Mouse (Mus musculus) midbrain, postnatal 0 days (tissue): ENCODE results near the gene Sncb. TPM values are rescaled to one million over a fixed set of nuclear protein-coding genes. Genes with fewer than 3 reads are reported as not detected.
A peak's percentile ranks its signal among the peaks of the same experiment; 100 is the strongest.
"Not testable (repeated sequence)": the region's sequence is repeated elsewhere in the genome, so short reads cannot be mapped to it uniquely, and the experiment has no call there.

Experiments used
- ATAC-seq: fragments of 200-750 bp; cut with Nextera tagmentation; 2 replicates; pipeline ENCODE4 v1.8.0; 2017; ENCODE audit warnings: moderate number of reproducible peaks, mild to moderate bottlenecking, moderate TSS enrichment, moderate library complexity; ENCODE audit not compliant: low FRiP score
- DNase-seq: peaks from one replicate; pipeline ENCODE4 v3.0.0-alpha.2; 2015; ENCODE audit warnings: low spot score
- H3K27ac ChIP-seq: fragments of 300-500 bp; sonication (generic); 2 replicates; pipeline ENCODE4 v1.5.1; 2014; ENCODE audit warnings: low read depth, mild to moderate bottlenecking, low read length, mixed read lengths
- H3K27me3 ChIP-seq: fragments of 300-500 bp; sonication (generic); 2 replicates; pipeline ENCODE4 v1.6.1; 2014; ENCODE audit warnings: low read length, control low read depth, mixed read lengths; ENCODE audit not compliant: insufficient read depth
- H3K36me3 ChIP-seq: fragments of 300-500 bp; sonication (generic); 2 replicates; pipeline ENCODE4 v1.6.1; 2014; ENCODE audit warnings: low read length, control low read depth, mixed read lengths; ENCODE audit not compliant: insufficient read depth
- H3K4me1 ChIP-seq: fragments of 300-500 bp; sonication (generic); 2 replicates; pipeline ENCODE4 v1.6.1; 2014; ENCODE audit warnings: mild to moderate bottlenecking, control low read depth, antibody characterized with exemption, low read length, mixed read lengths; ENCODE audit not compliant: insufficient read depth
- H3K4me2 ChIP-seq: fragments of 300-500 bp; sonication (generic); 2 replicates; pipeline ENCODE4 v1.6.1; 2014; ENCODE audit warnings: low read depth, mild to moderate bottlenecking, low read length, mixed read lengths; ENCODE audit not compliant: poor library complexity, severe bottlenecking
- H3K4me3 ChIP-seq: fragments of 300-500 bp; sonication (generic); 2 replicates; pipeline ENCODE4 v1.5.1; 2014; ENCODE audit warnings: low read depth, mild to moderate bottlenecking, low read length, moderate library complexity
- H3K9ac ChIP-seq: fragments of 300-500 bp; sonication (generic); replicated peaks from 2 replicates; pipeline ENCODE4 v1.6.1; 2014; ENCODE audit warnings: mild to moderate bottlenecking, low read length, moderate library complexity, mixed read lengths; ENCODE audit not compliant: poor library complexity, severe bottlenecking
- H3K9me3 ChIP-seq: fragments of 300-500 bp; sonication (generic); 2 replicates; pipeline ENCODE4 v1.6.1; 2016; ENCODE audit warnings: low read length, control low read depth
- CTCF ChIP-seq: IDR thresholded peaks from 2 replicates; pipeline ENCODE4 v1.5.1; 2016; ENCODE audit warnings: antibody characterized with exemption, mild to moderate bottlenecking
- WGBS: fragments of 180-500 bp; shearing (Covaris S2); extraction: QIAGEN DNeasy Blood & Tissue Kit; methylation state at CpG from one replicate; pipeline ENCODE4 v1.1.7; 2014; 5-methylcytosine and 5-hydroxymethylcytosine counted together
- polyA plus RNA-seq: library from polyadenylated mRNA; unstranded; fragments of >200 nt; fragmentation: Nextera tagmentation; extraction: Ambion mirVana; gene quantifications from 2 replicates; pipeline ENCODE4 v1.2.1, GENCODE M21; 2015
- total RNA-seq: library from RNA; depleted of rRNA; stranded (reverse); fragments of >200 nt; gene quantifications from 2 replicates; pipeline ENCODE4 v1.2.3, GENCODE M21; 2014

Sncb gene
- total and polyA plus RNA-seq, 2 experiments from 2014 or later, result 90.6 to 213 TPM

DNA sequence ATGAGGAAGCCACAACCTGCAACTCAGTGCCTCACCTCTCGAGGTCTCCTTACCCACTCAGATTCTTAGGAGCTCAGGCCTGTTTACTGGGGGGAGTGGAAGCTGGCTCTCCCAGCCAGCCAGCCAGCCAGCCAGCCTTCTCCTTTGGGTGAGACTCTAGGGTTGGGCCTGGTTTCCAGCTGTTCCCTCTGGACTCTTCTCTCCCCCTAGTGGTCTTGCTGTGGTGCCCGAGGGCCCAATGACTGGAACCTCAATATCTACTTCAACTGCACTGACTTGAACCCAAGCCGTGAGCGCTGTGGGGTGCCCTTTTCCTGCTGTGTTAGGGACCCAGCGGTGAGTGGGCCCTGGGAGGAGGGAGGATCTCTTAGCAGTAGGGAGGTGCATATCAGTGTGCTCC lies 28.4 kb upstream of the Sncb start:
- DNase-seq (no peak), ATAC-seq (no peak)
- Histone ChIP-seq H3K9ac (no peak overlapping the region), H3K27ac (no peak overlapping the region), H3K9me3 (no peaks in the 10 kb centered on the region), H3K36me3 (no peaks in the 10 kb centered on the region; the same call in 1 of the 2 replicates), H3K4me3 (no peak overlapping the region), H3K27me3 (no peaks in the 10 kb centered on the region), H3K4me2 (no peak overlapping the region), H3K4me1 (peaks cover 4% of the 10 kb centered on the region; the same call in 1 of the 2 replicates)
- TF ChIP-seq CTCF, result peak; percentile 28; the same call in 1 of the 2 replicates
- 57% methylated on average over 5 of the region's 5 CpGs for WGBS

DNA sequence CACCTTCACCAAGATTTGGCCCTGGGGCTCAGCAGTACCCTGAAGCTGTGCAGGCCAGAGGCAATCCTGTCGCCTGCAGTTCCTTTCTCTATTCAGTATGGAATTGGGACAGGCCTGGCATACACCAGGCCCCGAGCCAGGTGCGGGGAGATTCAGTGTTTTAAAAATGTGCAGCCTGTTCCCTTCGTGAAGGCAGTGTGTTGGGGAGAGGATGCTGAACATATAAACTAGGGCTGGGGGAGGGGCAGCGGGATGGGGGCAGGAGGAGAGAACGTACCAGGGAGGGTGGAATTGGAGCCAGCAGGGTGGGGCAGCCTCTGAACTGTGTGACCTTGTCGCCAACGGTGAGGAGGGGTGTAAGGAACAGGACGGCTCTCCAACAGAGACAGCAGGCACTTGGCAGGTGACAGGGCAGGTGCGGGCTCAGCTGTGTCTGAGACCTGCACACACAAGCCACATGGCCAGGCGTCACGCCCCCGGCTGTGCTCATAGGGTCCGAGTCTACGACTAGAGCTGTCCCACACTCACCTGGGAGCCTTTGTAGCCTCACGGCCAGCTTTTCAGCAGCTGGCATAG lies 27.7 kb upstream of the Sncb start:
- Histone ChIP-seq H3K27me3 (no peaks in the 10 kb centered on the region), H3K27ac (no peak overlapping the region), H3K4me1 (peaks cover 4% of the 10 kb centered on the region; the same call in 1 of the 2 replicates), H3K9me3 (no peaks in the 10 kb centered on the region), H3K36me3 (no peaks in the 10 kb centered on the region; the same call in 1 of the 2 replicates), H3K4me2 (no peak overlapping the region), H3K4me3 (no peak overlapping the region), H3K9ac (no peak overlapping the region)
- ATAC-seq (no peak), DNase-seq (no peak)
- WGBS, result 82% methylated on average over 16 of the region's 16 CpGs
- no peak for TF ChIP-seq CTCF

DNA sequence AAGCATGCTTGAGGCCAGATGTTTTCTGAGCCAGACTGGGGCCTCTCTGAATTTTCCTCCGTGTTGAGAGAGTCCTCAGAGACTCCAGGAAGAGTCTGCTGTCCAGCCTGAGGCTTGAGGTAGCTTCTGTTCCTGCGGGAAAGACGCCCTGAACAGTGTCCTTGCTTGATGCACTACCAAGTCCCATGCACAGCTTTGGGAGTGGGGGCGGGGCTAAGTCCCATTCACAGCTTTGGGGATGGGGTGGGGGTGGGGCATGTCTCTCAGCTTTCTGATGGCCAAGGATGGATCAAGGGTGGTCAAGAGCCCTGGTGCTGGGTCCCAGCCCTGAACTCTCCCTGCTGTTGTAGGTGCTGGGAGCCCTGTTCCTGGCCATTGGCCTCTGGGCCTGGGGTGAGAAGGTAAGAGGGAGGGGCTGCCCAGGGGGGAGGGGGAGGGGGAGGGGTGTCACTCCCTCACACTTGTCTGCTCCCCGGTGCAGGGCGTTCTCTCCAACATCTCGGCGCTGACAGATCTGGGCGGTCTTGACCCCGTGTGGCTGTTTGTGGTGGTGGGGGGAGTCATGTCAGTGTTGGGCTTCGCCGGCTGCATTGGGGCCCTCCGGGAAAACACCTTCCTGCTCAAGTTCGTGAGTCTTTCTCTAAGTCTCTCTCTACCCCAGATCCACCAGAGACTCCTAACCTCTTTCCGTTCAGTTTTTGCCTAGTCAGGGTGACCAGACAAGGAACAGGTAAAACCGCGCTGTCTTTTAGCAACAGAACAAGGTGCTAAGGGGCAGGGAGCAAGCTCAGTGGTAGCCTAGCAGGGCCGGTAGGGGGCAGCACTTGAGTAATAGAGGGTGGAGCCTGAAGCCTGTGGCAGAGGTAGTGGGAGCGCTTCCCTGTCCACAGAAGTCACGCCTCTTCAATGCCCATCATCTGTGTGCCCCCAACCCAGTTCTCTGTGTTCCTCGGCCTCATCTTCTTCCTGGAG lies 26.1 kb upstream of the Sncb start:
- no peak for ATAC-seq
- Histone ChIP-seq H3K27me3 (no peaks in the 10 kb centered on the region), H3K4me2 (no peak overlapping the region), H3K27ac (no peak overlapping the region), H3K9ac (no peak overlapping the region), H3K9me3 (no peaks in the 10 kb centered on the region), H3K36me3 (no peaks in the 10 kb centered on the region; the same call in 1 of the 2 replicates), H3K4me1 (peaks cover 4% of the 10 kb centered on the region; the same call in 1 of the 2 replicates), H3K4me3 (no peak overlapping the region)
- 23% methylated on average over 21 of the region's 21 CpGs for WGBS
- no peak for DNase-seq
- TF ChIP-seq CTCF, result peak; percentile 43

DNA sequence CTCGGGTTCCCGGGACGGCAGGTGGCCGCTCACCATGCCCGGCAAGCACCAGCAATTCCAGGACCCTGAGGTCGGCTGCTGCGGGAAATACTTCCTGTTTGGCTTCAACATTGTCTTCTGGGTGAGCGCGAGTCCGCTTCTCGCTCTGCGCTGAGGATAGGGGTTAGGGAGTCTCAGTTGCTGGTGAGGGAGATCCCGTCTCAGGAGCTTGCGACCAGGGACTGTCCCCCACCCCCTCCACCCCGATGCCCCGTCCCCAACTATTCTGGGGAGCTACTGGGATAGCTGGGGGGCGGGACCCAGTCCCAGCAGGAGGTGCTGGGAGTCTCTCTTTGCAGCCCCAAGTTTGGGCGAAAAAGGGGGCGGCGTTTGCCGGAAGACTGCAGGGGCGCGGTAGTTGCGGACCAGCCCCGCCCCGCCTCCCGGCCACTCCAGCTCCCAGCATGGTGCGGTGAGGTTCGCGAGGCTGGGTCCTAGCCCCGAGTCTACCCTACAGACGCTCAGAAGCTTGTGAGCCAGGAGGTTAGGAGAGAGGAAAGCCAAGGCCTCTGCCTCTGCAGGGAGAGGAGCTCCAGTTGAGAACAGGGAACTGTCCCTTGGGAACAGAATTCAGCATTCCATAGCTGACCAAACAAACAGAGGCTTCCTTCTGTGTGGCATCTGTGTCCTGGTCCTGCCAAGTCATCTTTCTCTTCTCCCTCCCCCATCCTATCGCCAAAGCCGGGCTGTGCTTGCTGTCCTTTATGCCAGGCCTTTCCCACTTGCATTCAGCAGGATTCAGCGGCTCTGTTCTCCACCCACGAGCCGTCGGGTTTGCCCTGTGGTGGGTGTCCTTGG lies 23.4 kb upstream of the Sncb start:
- peaks cover 4% of the 10 kb centered on the region; the same call in 1 of the 2 replicates for H3K4me1 ChIP-seq
- WGBS, result 2% methylated on average over 38 of the region's 38 CpGs
- H3K27ac ChIP-seq, result peak overlapping the region; percentile 19; the same call in 1 of the 2 replicates
- peak overlapping the region; percentile 59 for H3K4me3 ChIP-seq
- peak; percentile 61 for DNase-seq
- peak; percentile 17; the same call in 1 of the 2 replicates for ATAC-seq
- no peak for TF ChIP-seq CTCF
- H3K27me3 ChIP-seq, result no peaks in the 10 kb centered on the region
- H3K4me2 ChIP-seq, result peak overlapping the region; percentile 98
- H3K36me3 ChIP-seq, result no peaks in the 10 kb centered on the region; the same call in 1 of the 2 replicates
- peak overlapping the region; percentile 66 for H3K9ac ChIP-seq
- H3K9me3 ChIP-seq, result no peaks in the 10 kb centered on the region

DNA sequence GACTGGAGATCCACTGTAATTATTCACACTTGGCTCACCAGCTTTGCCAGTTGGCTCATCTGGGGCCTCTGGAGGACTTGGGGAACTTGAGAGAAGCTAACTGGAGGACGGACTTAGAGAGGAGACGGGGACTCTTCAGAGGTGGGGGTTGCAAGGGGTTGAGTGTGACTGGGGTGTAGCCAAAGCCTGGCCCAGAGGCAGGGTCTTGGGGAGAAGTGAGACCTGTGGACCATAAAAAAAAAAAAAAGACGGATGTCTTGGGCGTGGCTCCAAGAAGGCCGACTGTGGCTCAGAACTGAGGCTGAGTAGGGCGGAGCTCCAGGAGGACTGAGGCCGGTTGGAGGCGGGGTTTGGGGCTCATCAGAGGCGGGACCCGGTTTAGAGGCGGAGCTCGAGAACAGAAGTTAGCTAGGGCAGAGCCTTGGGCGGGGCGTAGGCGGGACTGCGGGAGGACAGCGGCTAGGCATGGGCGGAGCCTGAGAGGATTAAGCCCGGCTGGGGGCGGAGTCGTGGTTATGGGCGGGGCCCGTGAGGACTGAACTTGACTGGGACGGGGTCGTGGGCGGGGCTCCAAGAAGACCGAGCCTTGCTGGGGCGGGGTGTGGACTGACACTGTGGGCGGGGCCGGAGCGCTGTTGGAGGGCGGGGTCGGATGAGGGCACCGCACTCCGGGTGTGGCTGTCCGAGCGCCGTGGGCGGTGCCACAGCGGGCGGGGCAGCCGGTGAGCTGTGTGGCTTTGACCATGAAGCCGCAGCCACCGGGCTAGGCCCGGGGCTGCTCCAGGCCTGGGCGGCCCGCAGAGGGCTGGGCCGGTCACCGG lies 22.6 kb upstream of the Sncb start, which contains the start of gene Tspan17:
Tspan17 (plus strand) TSS at position 638 of the 821 bp plus-strand sequence.
- H3K27me3 ChIP-seq, result no peaks in the 10 kb centered on the region
- H3K4me2 ChIP-seq, result peak within 1 kb of the TSS; percentile 98
- ATAC-seq (peak; percentile 73), DNase-seq (peak; percentile 94)
- H3K4me3 ChIP-seq, result peak within 1 kb of the TSS; percentile 59
- 3% methylated on average over 43 of the region's 49 CpGs for WGBS
- peaks cover 4% of the 10 kb centered on the region; the same call in 1 of the 2 replicates for H3K4me1 ChIP-seq
- H3K27ac ChIP-seq, result peak within 1 kb of the TSS; percentile 19; the same call in 1 of the 2 replicates
- TF ChIP-seq CTCF, result no peak
- peak within 1 kb of the TSS; percentile 66 for H3K9ac ChIP-seq
- no peaks in the 10 kb centered on the region for H3K9me3 ChIP-seq
- H3K36me3 ChIP-seq, result no peaks in the 10 kb centered on the region

DNA sequence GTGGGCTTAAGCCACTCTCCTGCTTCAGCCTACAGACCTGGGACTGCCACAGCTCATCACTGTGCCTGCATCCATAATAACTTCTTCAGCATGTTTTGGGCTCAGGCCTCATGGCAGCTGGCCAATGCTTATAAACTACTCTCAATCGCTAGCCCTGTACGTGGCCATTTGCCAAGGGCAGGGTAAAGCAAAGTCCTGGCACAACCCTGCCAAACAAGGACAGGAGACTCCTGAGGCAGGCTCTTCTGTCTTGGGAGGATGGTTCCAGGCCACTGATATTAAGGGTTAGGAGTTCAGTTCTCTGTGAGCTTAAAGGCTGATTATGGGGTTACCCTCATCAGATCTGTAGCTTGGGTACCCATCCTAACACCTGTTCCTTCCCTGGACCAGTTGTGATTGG lies 21.2 kb upstream of the Sncb start:
- 49% methylated on average over 2 of the region's 2 CpGs for WGBS
- H3K27me3 ChIP-seq, H3K9me3 ChIP-seq, H3K9ac ChIP-seq, H3K4me3 ChIP-seq, DNase-seq, H3K27ac ChIP-seq, ATAC-seq, H3K4me2 ChIP-seq, H3K36me3 ChIP-seq, H3K4me1 ChIP-seq: not testable (repeated sequence)
